Mouse (Mus musculus): ENCODE data around the gene Art3.

DNA sequence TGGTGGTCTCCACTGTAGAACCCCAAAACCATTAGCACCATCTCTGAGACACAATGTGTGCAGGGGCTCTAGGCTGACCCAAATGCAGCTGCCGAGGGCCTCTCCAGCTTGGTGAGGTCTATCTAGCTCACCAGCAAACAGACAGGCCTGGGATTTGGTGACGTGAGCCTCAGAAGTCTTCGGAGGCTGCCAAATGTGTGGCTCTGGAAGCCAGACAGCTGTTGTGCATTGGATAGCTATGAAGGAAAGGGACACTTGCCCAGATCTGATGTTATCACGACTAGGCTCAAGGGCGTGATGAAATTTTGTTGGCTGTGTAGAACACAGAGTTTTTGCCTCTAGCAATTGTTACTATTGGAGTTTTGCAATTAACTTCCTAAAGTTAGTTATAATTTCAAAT is 8.4 kb upstream of the Art3 start:
- TF ChIP-seq CTCF (IDR thresholded peaks at IDR 0.05; ENCODE audit: low read depth): no peak
- no peak for TF ChIP-seq EP300 (IDR thresholded peaks at IDR 0.05; ENCODE audit: low read depth)

Measured in liver, embryonic 14.5 days (tissue).